Mouse (Mus musculus) lung, postnatal 0 days (tissue): Measurements from ENCODE around the gene Kpna6.

Source experiments
- CTCF ChIP-seq: IDR thresholded peaks from 2 replicates; pipeline ENCODE4 v1.5.1; 2016; ENCODE audit warnings: antibody characterized with exemption, mild to moderate bottlenecking
- EP300 ChIP-seq: IDR thresholded peaks from 2 replicates; pipeline ENCODE4 v1.6.1; 2016; ENCODE audit warnings: antibody characterized with exemption, mild to moderate bottlenecking, control low read depth

GRCm38 (mm10) chr4:129701503-129702377, 29.2 kb upstream of the Kpna6 start:
- TF ChIP-seq CTCF: peak; percentile 92
- peak; percentile 32; the same call in 1 of the 2 replicates for TF ChIP-seq EP300
